Mouse (Mus musculus) testis, adult 2 months (tissue): ENCODE results near the gene Tmem141.

Experiments used
- CTCF ChIP-seq: fragments of 200-500 bp; IDR thresholded peaks from 2 replicates; pipeline ENCODE4 v1.5.1; 2012; ENCODE audit warnings: low read depth, mild to moderate bottlenecking, inconsistent platforms, low read length, moderate library complexity; ENCODE audit not compliant: control insufficient read depth, insufficient read depth, insufficient replicate concordance
- POLR2A ChIP-seq: fragments of 200-500 bp; IDR thresholded peaks from 2 replicates; pipeline ENCODE4 v1.6.1; 2012; ENCODE audit warnings: low read depth, mild to moderate bottlenecking, inconsistent platforms, low read length, moderate library complexity; ENCODE audit not compliant: control insufficient read depth

DNA sequence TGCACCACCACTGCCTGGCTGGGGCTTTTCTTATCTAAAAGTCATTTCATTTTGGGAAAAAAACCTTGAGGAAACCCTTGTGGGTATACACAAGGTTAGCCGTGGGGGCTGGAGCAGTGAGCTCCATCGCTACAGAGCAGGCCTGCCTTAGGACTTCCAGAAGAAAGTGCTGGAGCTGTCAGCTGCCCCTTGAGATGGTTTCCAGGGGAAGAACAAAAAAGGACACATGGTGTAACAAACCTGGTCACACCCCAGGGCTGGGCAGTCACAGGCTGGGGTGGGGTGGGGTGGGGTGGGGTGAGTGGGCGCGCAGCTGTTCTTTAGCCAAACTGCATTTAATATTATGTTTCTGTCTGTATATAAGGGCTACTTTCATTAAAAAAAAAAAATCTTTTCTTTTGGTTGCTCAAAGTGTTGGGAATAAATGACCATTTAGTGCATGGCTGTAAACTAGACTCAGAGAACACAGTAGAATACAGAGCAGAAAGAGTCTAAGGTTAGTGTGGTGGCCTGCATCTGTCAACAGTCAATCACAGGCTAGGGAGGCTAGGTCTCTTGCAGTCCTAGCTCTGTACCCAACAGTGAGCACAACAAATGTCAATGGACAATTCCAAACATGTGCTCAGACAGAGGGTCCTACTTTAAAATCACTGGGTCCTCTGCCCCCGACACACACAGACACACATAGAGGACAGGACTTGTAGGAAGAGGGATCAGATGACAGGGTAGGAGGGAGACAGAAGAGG is 24.9 kb downstream of the Tmem141 start:
- TF ChIP-seq CTCF (no peak), POLR2A (no peak)
